Mouse (Mus musculus) heart, adult 18-20 months (tissue): ENCODE data around the gene Enpp6. TPM values are rescaled to one million over a fixed set of nuclear protein-coding genes. Genes with fewer than 3 reads are reported as not detected.
"Not testable (repeated sequence)": the region's sequence is repeated elsewhere in the genome, so short reads cannot be mapped to it uniquely, and the experiment has no call there.

Experiments
- DNase-seq, 2 experiments: peaks; one replicate each; pipeline ENCODE4 v3.0.0; 2021 to 2022; ENCODE audit warnings: mixed read lengths in 1 of 2
- total RNA-seq, 2 experiments: library from RNA; stranded (reverse); gene quantifications; 2 replicates each; pipeline ENCODE4 v1.2.3; 2021

Enpp6 gene
- total RNA-seq, 2 experiments from 2014 or later = 2.8 to 3.9 TPM

- DNase-seq = no peak
These were observed 9.4 kb downstream of the Enpp6 start for GRCm38 (mm10) chr8:46995931-46996664.

GRCm38 (mm10) chr8:47005676-47006075 is 19.0 kb downstream of the Enpp6 start:
- no peak for DNase-seq

- DNase-seq = no peak
These were observed 20.1 kb downstream of the Enpp6 start for GRCm38 (mm10) chr8:47006785-47007184.

- no peak for DNase-seq
These were observed 21.6 kb downstream of the Enpp6 start for GRCm38 (mm10) chr8:47008220-47008773.

GRCm38 (mm10) chr8:47016268-47016946 is 29.7 kb downstream of the Enpp6 start:
- DNase-seq = peak; percentile 67 to 83

GRCm38 (mm10) chr8:47021135-47021555 is 34.5 kb downstream of the Enpp6 start:
- DNase-seq = no peak

- DNase-seq = no peak
These were observed 37.9 kb downstream of the Enpp6 start for GRCm38 (mm10) chr8:47024612-47025011.

- no peak for DNase-seq
These were observed 40.3 kb downstream of the Enpp6 start for GRCm38 (mm10) chr8:47026841-47027490.

- no peak for DNase-seq
These were observed 41.8 kb downstream of the Enpp6 start for GRCm38 (mm10) chr8:47028474-47028873.

GRCm38 (mm10) chr8:47030321-47030720 is 43.6 kb downstream of the Enpp6 start:
- no peak for DNase-seq

- DNase-seq = no peak
These were observed 45.4 kb downstream of the Enpp6 start for GRCm38 (mm10) chr8:47032081-47032480.

GRCm38 (mm10) chr8:47033976-47034375 is 47.3 kb downstream of the Enpp6 start:
- no peak for DNase-seq

- no peak for DNase-seq
These were observed 49.8 kb downstream of the Enpp6 start for GRCm38 (mm10) chr8:47036501-47036900.

- no peak for DNase-seq
These were observed 50.7 kb downstream of the Enpp6 start for GRCm38 (mm10) chr8:47037405-47037804.

- DNase-seq = not testable (repeated sequence)
These were observed 53.5 kb downstream of the Enpp6 start for GRCm38 (mm10) chr8:47040215-47040614.

GRCm38 (mm10) chr8:47046340-47046739 is 59.7 kb downstream of the Enpp6 start:
- DNase-seq = no peak

- DNase-seq = no peak
These were observed 60.5 kb downstream of the Enpp6 start for GRCm38 (mm10) chr8:47047146-47047545.

- DNase-seq = no peak
These were observed 61.9 kb downstream of the Enpp6 start for GRCm38 (mm10) chr8:47048584-47048983.

GRCm38 (mm10) chr8:47052643-47053042 is 66.0 kb downstream of the Enpp6 start:
- DNase-seq = no peak

GRCm38 (mm10) chr8:47056086-47056485 is 69.4 kb downstream of the Enpp6 start:
- no peak for DNase-seq

- no peak for DNase-seq
These were observed 71.8 kb downstream of the Enpp6 start for GRCm38 (mm10) chr8:47058526-47058925.

- no peak for DNase-seq
These were observed 72.3 kb downstream of the Enpp6 start for GRCm38 (mm10) chr8:47058971-47059370.
